Mouse (Mus musculus) stomach, embryonic 16.5 days (tissue): ENCODE data around the gene Rnf5. TPM values are rescaled to one million over a fixed set of nuclear protein-coding genes. Genes with fewer than 3 reads are reported as not detected.
A peak's percentile ranks its signal among the peaks of the same experiment; 100 is the strongest.

ENCODE experiments used
- ATAC-seq: fragments of 200-750 bp; cut with Nextera tagmentation; 2 replicates; pipeline ENCODE4 v1.8.0; 2017; ENCODE audit warnings: moderate number of reproducible peaks, moderate TSS enrichment; ENCODE audit not compliant: insufficient read depth, low FRiP score
- H3K27ac ChIP-seq: fragments of 300-500 bp; sonication (generic); 2 replicates; pipeline ENCODE4 v1.5.1; 2014; ENCODE audit warnings: low read length
- H3K27me3 ChIP-seq: fragments of 300-500 bp; sonication (generic); 2 replicates; pipeline ENCODE4 v1.6.1; 2014; ENCODE audit warnings: low read length, control low read depth, mixed read lengths; ENCODE audit not compliant: control insufficient read depth, insufficient read depth
- H3K36me3 ChIP-seq: fragments of 300-500 bp; sonication (generic); 2 replicates; pipeline ENCODE4 v1.6.1; 2014; ENCODE audit warnings: low read length; ENCODE audit not compliant: control insufficient read depth, insufficient read depth
- H3K4me1 ChIP-seq: fragments of 300-500 bp; sonication (generic); 2 replicates; pipeline ENCODE4 v1.6.1; 2014; ENCODE audit warnings: low read length, control low read depth, mixed read lengths; ENCODE audit not compliant: control insufficient read depth, insufficient read depth
- H3K4me2 ChIP-seq: fragments of 300-500 bp; sonication (generic); 2 replicates; pipeline ENCODE4 v1.6.1; 2014; ENCODE audit warnings: low read depth, low read length, mixed read lengths
- H3K4me3 ChIP-seq: fragments of 300-500 bp; sonication (generic); replicated peaks from 2 replicates; pipeline ENCODE4 v1.5.1; 2014; ENCODE audit warnings: mild to moderate bottlenecking, low read length
- H3K9ac ChIP-seq: fragments of 300-500 bp; sonication (generic); 2 replicates; pipeline ENCODE4 v1.6.1; 2014; ENCODE audit warnings: low read length
- H3K9me3 ChIP-seq: fragments of 300-500 bp; sonication (generic); replicated peaks from 2 replicates; pipeline ENCODE4 v1.6.1; 2016; ENCODE audit warnings: low read length, control low read depth; ENCODE audit not compliant: control insufficient read depth
- WGBS: fragments of 180-500 bp; shearing (Covaris S2); extraction: QIAGEN DNeasy Blood & Tissue Kit; methylation state at CpG from one replicate; pipeline ENCODE4 v1.1.7; 2014; 5-methylcytosine and 5-hydroxymethylcytosine counted together
- polyA plus RNA-seq: library from polyadenylated mRNA; unstranded; fragments of >200 nt; fragmentation: Nextera tagmentation; extraction: Ambion mirVana; gene quantifications from 2 replicates; pipeline ENCODE4 v1.2.1, GENCODE M21; 2015

Gene Rnf5
- 129 and 141 TPM in 2 replicates for polyA plus RNA-seq

- Histone ChIP-seq H3K9ac (peak within 1 kb of the TSS; percentile 96), H3K4me1 (peaks cover 32% of the 10 kb centered on the region), H3K4me3 (peak within 1 kb of the TSS; percentile 89), H3K36me3 (peaks cover 8% of the 10 kb centered on the region; the same call in 1 of the 2 replicates), H3K27ac (peak within 1 kb of the TSS; percentile 96), H3K27me3 (no peaks in the 10 kb centered on the region), H3K4me2 (peak within 1 kb of the TSS; percentile 92), H3K9me3 (no peaks in the 10 kb centered on the region)
- ATAC-seq: peak; percentile 94
- under 1% methylated on average over 30 of the region's 30 CpGs for WGBS
Observed at GRCm38 (mm10) chr17:34603375-34604060, at the start of gene Rnf5. TSS of gene Rnf5 (minus strand) at chr17:34603690.

- no peak for ATAC-seq
- no peak overlapping the region for H3K4me3 ChIP-seq
- no peak overlapping the region for H3K27ac ChIP-seq
- H3K9ac ChIP-seq: no peak overlapping the region
- WGBS: 92% methylated on average over 8 of the region's 8 CpGs
- H3K4me1 ChIP-seq: peaks cover 30% of the 10 kb centered on the region
- no peak overlapping the region for H3K4me2 ChIP-seq
- H3K9me3 ChIP-seq: no peaks in the 10 kb centered on the region
- H3K27me3 ChIP-seq: no peaks in the 10 kb centered on the region
- H3K36me3 ChIP-seq: peaks cover 21% of the 10 kb centered on the region; the same call in 1 of the 2 replicates
Observed at GRCm38 (mm10) chr17:34652985-34653384, 49.5 kb upstream of the Rnf5 start.

GRCm38 (mm10) chr17:34652546-34652945, 49.1 kb upstream of the Rnf5 start:
- Histone ChIP-seq H3K9me3 (no peaks in the 10 kb centered on the region), H3K4me1 (peaks cover 34% of the 10 kb centered on the region), H3K4me2 (no peak overlapping the region), H3K27ac (no peak overlapping the region), H3K27me3 (no peaks in the 10 kb centered on the region), H3K9ac (no peak overlapping the region), H3K36me3 (peaks cover 21% of the 10 kb centered on the region; the same call in 1 of the 2 replicates), H3K4me3 (no peak overlapping the region)
- ATAC-seq: no peak
- 91% methylated on average over 10 of the region's 10 CpGs for WGBS

- ATAC-seq: no peak
- Histone ChIP-seq H3K27ac (no peak overlapping the region), H3K9ac (no peak overlapping the region), H3K4me3 (no peak overlapping the region), H3K9me3 (no peaks in the 10 kb centered on the region), H3K4me2 (no peak overlapping the region), H3K36me3 (peaks cover 21% of the 10 kb centered on the region; the same call in 1 of the 2 replicates), H3K4me1 (peaks cover 31% of the 10 kb centered on the region), H3K27me3 (no peaks in the 10 kb centered on the region)
- 48% methylated on average over 19 of the region's 19 CpGs for WGBS
Observed at GRCm38 (mm10) chr17:34651507-34652221, 48.2 kb upstream of the Rnf5 start.

GRCm38 (mm10) chr17:34650781-34651180, 47.3 kb upstream of the Rnf5 start:
- peaks cover 21% of the 10 kb centered on the region; the same call in 1 of the 2 replicates for H3K36me3 ChIP-seq
- no peak overlapping the region for H3K4me2 ChIP-seq
- no peak for ATAC-seq
- H3K9ac ChIP-seq: no peak overlapping the region
- no peak overlapping the region for H3K4me3 ChIP-seq
- H3K4me1 ChIP-seq: peaks cover 25% of the 10 kb centered on the region
- no peak overlapping the region for H3K27ac ChIP-seq
- 95% methylated on average over 14 of the region's 14 CpGs for whole genome bisulfite sequencing
- H3K27me3 ChIP-seq: no peaks in the 10 kb centered on the region
- no peaks in the 10 kb centered on the region for H3K9me3 ChIP-seq

GRCm38 (mm10) chr17:34649106-34649864, 45.8 kb upstream of the Rnf5 start:
- no peak overlapping the region for H3K27ac ChIP-seq
- H3K36me3 ChIP-seq: peaks cover 21% of the 10 kb centered on the region; the same call in 1 of the 2 replicates
- no peak overlapping the region for H3K4me2 ChIP-seq
- H3K27me3 ChIP-seq: no peaks in the 10 kb centered on the region
- H3K9ac ChIP-seq: peak overlapping the region; percentile 2; the same call in 1 of the 2 replicates
- H3K4me1 ChIP-seq: peaks cover 20% of the 10 kb centered on the region
- WGBS: 87% methylated on average over 18 of the region's 18 CpGs
- no peak for ATAC-seq
- no peaks in the 10 kb centered on the region for H3K9me3 ChIP-seq
- no peak overlapping the region for H3K4me3 ChIP-seq

GRCm38 (mm10) chr17:34648141-34648890, 44.8 kb upstream of the Rnf5 start:
- H3K9me3 ChIP-seq: no peaks in the 10 kb centered on the region
- H3K9ac ChIP-seq: peak overlapping the region; percentile 97; the same call in 1 of the 2 replicates
- peaks cover 18% of the 10 kb centered on the region for H3K4me1 ChIP-seq
- ATAC-seq: no peak
- H3K27ac ChIP-seq: no peak overlapping the region
- H3K27me3 ChIP-seq: no peaks in the 10 kb centered on the region
- H3K36me3 ChIP-seq: 0 out of 2 replicates have a peak, but pooled peaks cover 16% of the 10 kb centered on the region
- peak overlapping the region; percentile 91 for H3K4me2 ChIP-seq
- H3K4me3 ChIP-seq: peak overlapping the region; percentile 99
- WGBS: 83% methylated on average over 16 of the region's 16 CpGs

GRCm38 (mm10) chr17:34646906-34647787, 43.7 kb upstream of the Rnf5 start, which contains the start of gene Atf6b:
TSS of gene Atf6b (plus strand) at chr17:34647146.
- peak within 1 kb of the TSS; percentile 97 for H3K9ac ChIP-seq
- H3K4me2 ChIP-seq: peak within 1 kb of the TSS; percentile 91
- H3K36me3 ChIP-seq: 0 out of 2 replicates have a peak, but pooled peaks cover 16% of the 10 kb centered on the region
- no peaks in the 10 kb centered on the region for H3K27me3 ChIP-seq
- ATAC-seq: peak; percentile 97
- under 1% methylated on average over 66 of the region's 66 CpGs for WGBS
- H3K4me3 ChIP-seq: peak within 1 kb of the TSS; percentile 99
- H3K27ac ChIP-seq: peak within 1 kb of the TSS; percentile 74
- no peaks in the 10 kb centered on the region for H3K9me3 ChIP-seq
- peaks cover 18% of the 10 kb centered on the region for H3K4me1 ChIP-seq
